Mouse (Mus musculus) G1E (cell line): ENCODE data around the gene Wdr24. TPM values are rescaled to one million over a fixed set of nuclear protein-coding genes. Genes with fewer than 3 reads are reported as not detected.
"Not testable (repeated sequence)": the region's sequence is repeated elsewhere in the genome, so short reads cannot be mapped to it uniquely, and the experiment has no call there.

ENCODE experiments used
- ATAC-seq: 2 replicates; pipeline ENCODE4 v1.8.0; 2016; ENCODE audit warnings: mild to moderate bottlenecking; ENCODE audit not compliant: insufficient number of reproducible peaks, poor library complexity, low FRiP score, severe bottlenecking; ENCODE audit errors: extremely low read depth
- DNase-seq: peaks from one replicate; pipeline ENCODE4 v3.0.0; 2012; ENCODE audit warnings: low spot score
- H3K27me3 ChIP-seq: 2 replicates; pipeline ENCODE4 v1.6.1; 2012; ENCODE audit warnings: mild to moderate bottlenecking, low read length, inconsistent platforms; ENCODE audit not compliant: insufficient read depth
- H3K36me3 ChIP-seq: replicated peaks from 2 replicates; pipeline ENCODE3; 2012; ENCODE audit warnings: mild to moderate bottlenecking, inconsistent platforms
- H3K4me1 ChIP-seq: 2 replicates; pipeline ENCODE4 v1.6.1; 2012; ENCODE audit warnings: low read depth, low read length, inconsistent platforms, mixed read lengths; ENCODE audit not compliant: insufficient read depth
- H3K4me3 ChIP-seq: 2 replicates; pipeline ENCODE4 v1.5.1; 2012; ENCODE audit warnings: low read depth, mild to moderate bottlenecking, inconsistent platforms, low read length, moderate library complexity, mixed read lengths
- H3K9me3 ChIP-seq: replicated peaks from 2 replicates; pipeline ENCODE4 v1.6.1; 2012; ENCODE audit warnings: inconsistent platforms
- CTCF ChIP-seq: IDR thresholded peaks from 2 replicates; pipeline ENCODE4 v1.5.1; 2012; ENCODE audit warnings: low read depth, low read length, inconsistent platforms, mixed read lengths
- GATA1 ChIP-seq: IDR thresholded peaks from 2 replicates; pipeline ENCODE4 v1.6.1; 2012; ENCODE audit warnings: borderline replicate concordance, low read length, inconsistent platforms, mixed read lengths
- GATA2 ChIP-seq: IDR thresholded peaks from 2 replicates; pipeline ENCODE4 v1.6.1; 2012; ENCODE audit warnings: low read depth, low read length, inconsistent platforms, borderline replicate concordance
- POLR2AphosphoS5 ChIP-seq: IDR thresholded peaks from 2 replicates; pipeline ENCODE4 v1.6.1; 2012; ENCODE audit warnings: low read depth, low read length, inconsistent platforms; ENCODE audit not compliant: insufficient replicate concordance
- TAL1 ChIP-seq: conservative IDR thresholded peaks from 2 replicates; pipeline ENCODE4 v1.6.1; 2012; ENCODE audit warnings: low read depth, low read length, inconsistent platforms, mixed read lengths
- polyA plus RNA-seq: library from polyadenylated mRNA; stranded (reverse); fragments of >175 nt; gene quantifications from 2 replicates; pipeline ENCODE4 v1.2.3, GENCODE M21; 2012
- total RNA-seq, 2 experiments: library from RNA; stranded (forward) in 1 of 2; stranded (reverse) in 1 of 2; fragments of 200-1000 nt in 1 of 2; fragments of >200 nt in 1 of 2; fragmentation: Nextera tagmentation in 1 of 2; gene quantifications; 2 replicates each; pipeline ENCODE4 v1.2.3; 2014 to 2017

Wdr24 gene
- total and polyA plus RNA-seq, 3 experiments: 8.6 to 23.5 (median 13.8) TPM

GRCm38 (mm10) chr17:25869498-25869897 is 46.1 kb downstream of the Wdr24 start:
- TF ChIP-seq POLR2AphosphoS5: no peak
- no peak for TF ChIP-seq TAL1
- no peak for TF ChIP-seq GATA1
- no peak for TF ChIP-seq CTCF
- TF ChIP-seq GATA2: no peak
- Histone ChIP-seq H3K27me3 (no peaks in the 10 kb centered on the region; the same call in 1 of the 2 replicates), H3K9me3 (no peaks in the 10 kb centered on the region), H3K36me3 (peaks cover 24% of the 10 kb centered on the region), H3K4me3 (no peak overlapping the region), H3K4me1 (peaks cover 48% of the 10 kb centered on the region)
- DNase-seq: no peak
- no peak for ATAC-seq

GRCm38 (mm10) chr17:25869954-25870353 is 46.5 kb downstream of the Wdr24 start:
- Histone ChIP-seq H3K27me3 (no peaks in the 10 kb centered on the region; the same call in 1 of the 2 replicates), H3K9me3 (no peaks in the 10 kb centered on the region), H3K4me3 (no peak overlapping the region), H3K36me3 (peaks cover 20% of the 10 kb centered on the region), H3K4me1 (peaks cover 51% of the 10 kb centered on the region)
- TF ChIP-seq GATA1 (no peak), GATA2 (no peak), CTCF (no peak), POLR2AphosphoS5 (no peak), TAL1 (no peak)
- ATAC-seq (no peak), DNase-seq (no peak)

GRCm38 (mm10) chr17:25871566-25871965 is 48.1 kb downstream of the Wdr24 start:
- ATAC-seq, H3K4me3 ChIP-seq, H3K9me3 ChIP-seq, DNase-seq, H3K36me3 ChIP-seq, H3K27me3 ChIP-seq: not testable (repeated sequence)
- H3K4me1 ChIP-seq: peaks cover 57% of the 10 kb centered on the region

GRCm38 (mm10) chr17:25872676-25873075 is 49.2 kb downstream of the Wdr24 start:
- Histone ChIP-seq H3K4me3 (no peak overlapping the region), H3K4me1 (peaks cover 54% of the 10 kb centered on the region), H3K27me3 (no peaks in the 10 kb centered on the region; the same call in 1 of the 2 replicates), H3K36me3 (peaks cover 12% of the 10 kb centered on the region), H3K9me3 (no peaks in the 10 kb centered on the region)
- ATAC-seq: no peak
- DNase-seq: no peak
- TF ChIP-seq GATA2: no peak
- TF ChIP-seq POLR2AphosphoS5: no peak
- TF ChIP-seq GATA1: no peak
- no peak for TF ChIP-seq TAL1
- no peak for TF ChIP-seq CTCF

GRCm38 (mm10) chr17:25873405-25874147 is 50.1 kb downstream of the Wdr24 start:
- peak overlapping the region; percentile 93; the same call in 1 of the 2 replicates for H3K4me3 ChIP-seq
- TF ChIP-seq CTCF (no peak), GATA1 (no peak), TAL1 (no peak), POLR2AphosphoS5 (no peak), GATA2 (no peak)
- H3K27me3 ChIP-seq: no peaks in the 10 kb centered on the region; the same call in 1 of the 2 replicates
- DNase-seq (no peak), ATAC-seq (no peak)
- peaks cover 21% of the 10 kb centered on the region for H3K36me3 ChIP-seq
- peaks cover 45% of the 10 kb centered on the region for H3K4me1 ChIP-seq
- H3K9me3 ChIP-seq: no peaks in the 10 kb centered on the region

GRCm38 (mm10) chr17:25874148-25874720 is 50.8 kb downstream of the Wdr24 start:
- peaks cover 39% of the 10 kb centered on the region for H3K4me1 ChIP-seq
- no peaks in the 10 kb centered on the region; the same call in 1 of the 2 replicates for H3K27me3 ChIP-seq
- H3K9me3 ChIP-seq: no peaks in the 10 kb centered on the region
- peak overlapping the region; percentile 93 for H3K4me3 ChIP-seq
- no peak for TF ChIP-seq GATA2
- TF ChIP-seq POLR2AphosphoS5: no peak
- TF ChIP-seq GATA1: no peak
- TF ChIP-seq CTCF: no peak
- no peak for TF ChIP-seq TAL1
- DNase-seq: no peak
- no peak for ATAC-seq
- peaks cover 28% of the 10 kb centered on the region for H3K36me3 ChIP-seq

- no peaks in the 10 kb centered on the region for H3K9me3 ChIP-seq
- H3K4me1 ChIP-seq: peaks cover 36% of the 10 kb centered on the region
- DNase-seq (peak; percentile 69), ATAC-seq (peak; percentile 58; the same call in 1 of the 2 replicates)
- peaks cover 33% of the 10 kb centered on the region for H3K36me3 ChIP-seq
- no peaks in the 10 kb centered on the region; the same call in 1 of the 2 replicates for H3K27me3 ChIP-seq
- TF ChIP-seq TAL1 (no peak), GATA1 (no peak), POLR2AphosphoS5 (no peak), CTCF (no peak), GATA2 (no peak)
- peak within 1 kb of the TSS; percentile 93 for H3K4me3 ChIP-seq
These were observed 51.3 kb downstream of the Wdr24 start, which contains the start of gene Mettl26 for GRCm38 (mm10) chr17:25874721-25875170. Mettl26 (plus strand) TSS chr17:25875074.
